Mouse (Mus musculus) retina, embryonic 14.5 days (tissue): ENCODE results near the gene Ldah.

Experiments used
- DNase-seq: peaks from one replicate; pipeline ENCODE4 v3.0.0-alpha.2; 2015; ENCODE audit warnings: low spot score

The Ldah gene

DNA sequence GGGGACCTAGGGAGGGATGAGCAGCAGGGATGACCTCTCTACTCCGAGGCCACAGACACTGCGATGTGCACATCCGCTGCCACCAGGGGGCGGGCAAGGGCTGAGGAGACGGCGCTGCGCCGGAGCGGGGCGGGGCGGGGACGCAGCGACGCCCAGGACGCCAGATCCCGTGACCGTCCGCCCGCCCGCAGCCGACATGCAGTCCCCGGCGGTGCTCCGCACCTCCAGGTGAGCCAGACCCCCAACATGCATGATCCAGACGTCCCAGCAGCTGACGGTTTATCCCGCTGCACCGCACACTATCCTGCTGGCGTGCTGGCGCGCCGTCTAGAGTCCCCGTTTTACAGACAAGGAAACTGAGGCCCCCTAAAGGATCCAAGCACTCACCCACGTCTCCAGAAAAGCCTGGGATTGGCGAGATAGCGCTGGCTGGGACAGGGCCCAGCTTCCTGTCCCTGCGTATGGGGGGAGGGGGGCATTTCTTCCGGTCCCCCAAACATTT, 105.4 kb downstream of the Ldah start, which contains the start of gene Hs1bp3:
Gene Hs1bp3 (plus strand): TSS at position 163 of the 502 bp plus-strand sequence.
- DNase-seq: peak; percentile 92

DNA sequence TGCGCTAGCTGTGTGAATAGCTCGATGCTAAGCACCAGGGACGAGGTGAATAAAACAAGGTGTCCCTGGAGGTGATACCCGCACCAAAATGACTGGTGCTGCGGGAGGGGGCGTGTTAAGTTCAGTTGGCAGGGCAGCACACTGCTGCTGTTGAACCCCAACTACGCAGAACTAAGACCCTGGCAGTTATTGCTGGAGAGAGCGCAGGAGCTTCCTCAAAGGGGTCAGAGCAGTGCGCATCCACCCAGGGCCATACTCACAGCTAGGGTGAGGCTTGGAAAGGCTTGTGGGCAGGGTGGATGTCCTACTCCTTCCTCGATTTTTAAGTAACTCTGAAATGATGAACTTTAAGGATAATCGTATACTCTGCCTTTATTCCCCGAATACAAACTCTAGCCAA, 105.9 kb downstream of the Ldah start:
- no peak for DNase-seq

DNA sequence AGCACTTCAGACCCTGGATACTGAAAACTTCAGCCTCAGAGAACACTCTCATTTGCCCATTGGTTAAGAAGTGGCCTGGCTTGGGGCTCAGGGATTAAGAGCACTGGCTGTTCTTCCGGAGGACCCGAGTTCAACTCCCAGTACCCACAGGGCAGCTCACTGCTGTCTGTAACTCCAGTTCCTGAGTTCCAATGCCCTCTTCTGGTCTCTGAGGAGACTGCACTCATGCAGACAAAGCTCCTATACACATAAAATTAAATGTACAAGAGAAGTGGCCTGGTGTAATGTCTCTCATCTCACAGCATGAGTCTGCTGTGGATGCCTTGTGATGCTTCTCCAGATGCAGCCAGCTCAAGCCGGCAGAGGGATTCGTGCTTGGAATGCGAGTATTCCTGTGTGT, 108.6 kb downstream of the Ldah start:
- no peak for DNase-seq

DNA sequence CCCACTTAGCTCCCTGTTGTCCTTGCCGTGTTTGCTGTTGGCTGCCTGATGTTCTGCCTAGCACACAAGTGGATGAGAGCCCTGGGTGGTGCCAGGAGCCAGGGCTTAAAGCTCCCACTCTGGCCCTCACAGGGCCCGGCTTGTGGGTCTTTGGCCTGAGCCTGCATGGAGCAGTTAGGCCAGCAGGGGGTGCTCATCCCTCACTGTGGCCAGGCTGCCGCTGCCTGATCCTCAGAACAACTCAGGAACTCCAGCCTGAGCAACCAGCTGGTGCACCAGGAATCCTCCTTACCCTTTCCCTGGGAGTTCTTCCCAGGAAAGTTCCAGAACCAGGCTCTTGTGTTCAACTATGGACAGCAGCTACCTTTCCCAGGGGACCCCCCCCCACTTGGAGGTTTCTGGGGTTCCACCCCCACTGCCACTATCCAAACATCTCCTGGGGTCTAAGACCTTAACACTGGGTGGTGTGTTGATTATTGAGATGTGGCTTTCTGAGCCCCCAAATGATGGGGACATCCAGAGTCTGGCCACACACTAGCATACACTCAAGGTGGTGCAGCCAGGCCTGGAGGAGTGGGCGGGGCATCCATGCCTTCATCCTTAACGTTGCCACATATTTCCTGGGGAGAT, 112.3 kb downstream of the Ldah start:
- peak; percentile 86 for DNase-seq

DNA sequence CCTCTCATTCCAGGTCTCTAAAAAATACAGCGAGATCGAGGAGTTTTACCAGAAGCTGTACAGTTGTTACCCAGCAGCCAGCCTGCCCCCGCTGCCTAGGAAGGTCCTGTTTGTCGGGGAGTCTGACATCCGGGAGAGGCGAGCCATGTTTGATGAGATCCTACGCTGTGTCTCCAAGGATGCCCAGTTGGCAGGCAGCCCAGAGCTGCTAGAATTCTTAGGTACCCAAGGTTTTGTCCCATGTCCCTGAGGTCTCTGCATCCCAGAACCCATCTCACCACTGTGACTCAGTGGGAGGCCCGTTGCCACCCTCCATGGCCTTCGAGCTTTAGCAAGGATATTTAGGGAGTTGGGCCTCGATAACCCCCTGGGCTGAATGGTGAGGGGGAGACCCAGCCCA, 113.6 kb downstream of the Ldah start:
- no peak for DNase-seq

DNA sequence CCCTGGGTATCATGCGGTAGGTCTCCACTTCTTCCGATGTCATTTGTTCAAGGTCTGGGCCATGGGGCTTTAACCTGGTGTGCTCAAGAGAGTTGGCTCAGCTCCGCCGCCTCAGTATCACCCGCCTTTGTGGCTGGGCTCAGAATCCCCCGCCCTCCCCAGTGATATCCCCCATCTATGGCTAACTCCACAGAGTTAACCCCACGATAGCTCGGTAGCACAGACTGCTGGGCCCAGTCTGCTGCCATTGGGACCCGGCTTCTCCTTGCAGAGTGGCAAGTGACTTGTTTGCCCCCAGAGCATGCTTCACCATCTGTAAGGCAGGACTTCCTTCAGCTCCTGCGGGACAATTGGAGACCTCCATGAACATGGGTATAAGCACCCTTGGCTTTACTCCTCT, 116.2 kb downstream of the Ldah start:
- no peak for DNase-seq

DNA sequence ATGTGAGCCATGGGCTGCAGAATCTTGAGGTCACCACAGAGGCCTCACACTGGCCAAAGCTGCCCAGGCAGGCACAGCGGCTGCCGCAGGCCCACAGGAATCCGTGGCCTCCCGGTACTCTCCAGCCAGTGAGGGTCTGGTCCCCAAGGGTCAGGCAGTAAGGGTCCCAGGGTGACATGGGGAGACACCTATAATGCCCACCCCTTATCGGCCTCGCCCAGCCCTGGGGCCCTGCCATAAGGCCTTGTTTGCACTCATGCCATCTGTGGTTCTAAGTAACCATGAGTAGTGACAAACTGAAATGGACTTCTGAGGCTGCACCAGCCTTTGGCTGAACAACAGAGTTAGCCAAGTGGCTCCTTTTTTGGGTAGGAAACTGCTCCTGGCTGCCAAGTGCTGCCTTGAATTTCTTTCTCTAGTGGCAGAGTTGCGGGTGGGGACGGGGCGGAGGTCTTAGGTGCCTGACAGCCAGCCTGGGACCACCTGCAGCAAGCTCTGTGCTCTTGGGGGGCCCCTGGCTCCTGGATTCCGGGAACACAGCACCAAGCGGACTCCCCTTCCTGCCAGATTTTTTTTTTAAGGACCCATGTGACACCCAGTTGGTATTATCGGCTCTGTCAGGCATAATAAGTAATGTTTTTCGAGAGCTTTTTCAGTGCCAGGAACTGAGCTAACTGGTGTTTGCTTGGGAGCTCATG, 117.5 kb downstream of the Ldah start:
- no peak for DNase-seq

DNA sequence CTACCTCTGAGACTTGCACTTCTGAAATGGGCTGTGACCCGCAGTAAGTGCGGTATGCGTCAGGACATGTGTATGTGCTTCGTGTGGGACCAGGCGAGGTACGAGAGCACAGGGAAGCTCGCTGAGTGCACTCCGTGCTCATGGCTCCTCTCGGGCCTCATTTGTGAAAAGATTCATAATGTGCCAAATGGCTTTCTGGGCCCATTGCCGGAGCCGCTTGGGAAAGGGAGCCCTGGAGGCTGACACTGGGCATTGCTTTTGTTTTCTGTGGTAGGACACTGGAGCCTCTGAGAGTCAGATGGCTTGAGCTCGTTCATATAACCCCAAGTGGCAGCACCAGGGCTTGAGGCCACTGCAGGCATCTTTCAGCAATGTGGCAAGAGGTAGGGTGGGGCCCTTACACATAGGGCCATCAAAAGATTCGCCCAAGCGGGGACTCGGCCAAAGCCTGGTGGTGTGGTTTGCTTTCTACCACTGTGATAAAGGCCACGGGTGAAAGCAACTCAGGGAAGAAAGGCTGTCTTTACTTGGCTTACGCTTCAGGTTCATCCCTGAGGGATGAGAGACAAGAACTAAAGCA, 118.1 kb downstream of the Ldah start:
- DNase-seq: no peak

DNA sequence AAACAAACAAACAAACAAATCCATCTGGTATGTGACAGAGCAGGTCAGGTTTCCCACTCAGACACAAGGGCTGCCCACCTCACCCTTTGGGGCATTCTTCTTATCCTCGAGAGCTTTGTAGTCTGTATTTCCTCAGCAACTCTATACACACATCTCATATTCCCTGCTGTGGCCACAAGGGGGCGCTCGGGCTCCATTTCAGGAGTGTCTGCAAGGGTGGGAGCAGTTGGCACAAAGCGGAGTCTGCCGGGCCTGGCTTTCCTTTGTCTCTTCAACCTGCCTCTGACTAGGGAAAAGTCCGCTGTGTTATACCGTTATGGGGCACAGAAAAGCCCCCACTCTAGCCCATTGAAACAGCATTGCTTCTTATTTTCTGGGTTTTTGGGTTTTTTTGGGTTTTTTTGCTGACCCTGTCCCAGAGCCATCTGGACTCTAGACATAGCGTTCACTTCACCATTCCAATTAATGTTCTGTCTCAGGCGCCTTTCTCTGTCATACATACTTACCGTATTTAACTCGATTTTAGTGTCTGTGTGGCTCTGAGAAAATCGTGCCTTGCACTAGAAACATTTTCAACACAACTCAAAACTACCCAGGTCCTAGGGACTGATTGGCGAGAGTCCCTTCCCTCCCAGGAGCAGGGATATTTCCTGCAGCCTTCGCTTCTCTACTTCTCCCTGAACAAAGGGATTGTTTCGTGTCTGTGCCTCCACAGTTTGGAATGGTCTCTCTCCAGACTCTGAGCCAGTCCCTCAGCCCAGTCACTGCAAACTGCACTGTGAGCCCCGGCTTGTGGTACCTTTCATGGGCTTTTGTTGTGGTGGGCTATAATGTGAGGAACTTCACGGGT, 119.1 kb downstream of the Ldah start:
- peak; percentile 95 for DNase-seq

DNA sequence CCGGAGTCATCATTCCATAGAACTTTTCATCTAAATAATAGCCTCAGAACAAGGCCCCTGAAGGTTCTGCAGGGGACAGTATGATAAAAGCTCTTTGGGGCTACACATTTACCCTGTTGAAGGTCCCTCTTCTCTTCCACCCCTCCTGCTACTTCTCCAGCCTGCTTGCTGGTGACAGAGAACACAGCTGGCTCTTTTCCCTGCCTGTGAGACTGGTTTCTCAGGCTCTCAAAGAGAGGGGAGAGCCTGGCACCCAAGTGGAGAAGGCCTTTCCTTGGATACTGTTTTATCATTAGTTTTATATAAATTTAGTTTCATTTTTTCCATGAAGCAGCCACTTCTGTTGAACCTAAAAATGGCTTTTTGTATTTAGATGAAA, 119.8 kb downstream of the Ldah start:
- no peak for DNase-seq

DNA sequence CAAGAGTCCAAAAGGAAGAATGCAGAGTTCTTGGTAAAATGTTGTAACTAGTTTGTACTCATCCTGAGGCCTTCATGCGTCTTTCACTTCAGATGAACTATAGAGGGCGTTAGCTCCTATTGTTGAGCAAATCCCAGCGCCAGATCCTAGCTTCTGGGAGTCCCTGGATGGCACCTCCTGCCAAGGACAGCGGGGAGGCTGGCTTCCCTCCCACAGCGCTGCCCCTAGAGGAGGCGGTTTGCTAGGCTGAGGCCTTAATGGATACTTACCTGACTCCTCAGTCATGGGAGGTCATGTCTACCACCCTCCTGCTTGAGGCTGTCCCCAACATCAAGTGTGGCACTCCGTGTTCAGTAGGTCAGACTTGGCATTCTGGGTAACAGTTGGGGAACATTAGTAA, 121.3 kb downstream of the Ldah start:
- DNase-seq: no peak

DNA sequence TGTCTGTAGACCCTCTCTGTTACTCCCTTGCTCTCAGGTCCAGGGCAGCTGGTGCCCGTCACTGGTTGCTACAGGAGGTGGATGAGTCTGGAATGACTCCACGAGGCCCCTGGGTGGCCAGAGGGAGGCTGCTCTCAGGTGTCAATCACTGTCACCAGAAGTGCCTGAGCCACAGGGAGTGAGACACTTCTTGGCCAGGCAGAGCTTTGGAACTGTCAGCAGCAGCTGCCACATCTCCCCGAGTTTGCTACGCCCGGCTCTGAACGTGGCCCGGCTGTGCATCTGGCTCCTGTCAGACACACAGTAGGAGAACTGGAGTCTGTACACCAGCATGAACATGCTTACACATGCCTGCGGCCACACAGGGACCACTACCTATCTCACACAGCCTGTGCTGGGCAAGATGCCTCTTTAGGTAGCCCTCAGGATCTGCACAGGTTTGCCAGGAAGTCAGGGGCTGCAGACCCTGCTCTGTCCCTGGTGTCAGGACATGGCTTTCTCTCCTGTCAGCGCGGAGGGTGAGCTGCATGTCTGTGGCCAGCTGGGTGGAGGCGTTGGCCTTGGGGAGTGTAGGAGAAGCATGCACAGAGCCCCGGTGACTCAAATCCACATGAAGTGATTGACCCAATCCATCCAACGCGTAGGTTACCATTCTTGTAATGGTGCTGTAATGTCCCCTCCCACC, 123.7 kb downstream of the Ldah start:
- no peak for DNase-seq

DNA sequence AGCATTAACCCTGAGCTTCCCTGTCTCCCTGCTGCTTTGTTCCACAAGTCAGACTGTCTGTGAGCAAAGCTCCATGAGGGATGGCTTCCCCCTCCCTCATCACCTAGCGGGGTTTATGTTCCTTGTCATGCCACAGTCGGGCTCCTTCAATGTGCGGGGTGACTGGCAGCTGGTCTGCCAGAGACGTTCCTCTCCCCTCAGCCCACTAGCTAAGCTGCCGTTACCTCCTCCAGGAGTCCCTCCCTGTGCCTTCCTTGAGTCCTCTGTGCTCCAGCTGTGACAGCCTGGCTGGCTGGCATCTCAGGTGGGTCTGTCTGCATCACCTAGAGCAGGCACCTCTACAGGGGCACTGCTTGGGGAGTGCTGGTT, 124.3 kb downstream of the Ldah start:
- DNase-seq: no peak

DNA sequence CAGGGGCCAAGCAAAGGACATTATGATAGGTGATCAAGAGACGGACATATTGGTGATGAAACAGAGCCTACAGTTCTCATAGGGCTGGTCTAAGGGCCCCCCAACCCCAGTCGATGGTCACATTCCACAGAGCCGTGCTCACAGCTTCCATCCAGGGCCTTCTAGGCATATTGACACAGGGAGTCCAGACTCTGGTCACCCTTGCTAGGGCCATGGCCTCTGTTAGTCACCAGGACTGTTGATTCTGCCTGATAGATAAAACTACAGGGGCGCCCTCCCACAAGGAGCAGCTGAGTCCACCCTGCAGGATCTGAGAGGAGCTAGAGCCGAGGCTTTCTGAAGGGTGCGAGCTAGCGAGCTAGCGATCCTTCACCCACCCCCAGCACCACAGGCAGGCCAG, 125.7 kb downstream of the Ldah start:
- DNase-seq: no peak

DNA sequence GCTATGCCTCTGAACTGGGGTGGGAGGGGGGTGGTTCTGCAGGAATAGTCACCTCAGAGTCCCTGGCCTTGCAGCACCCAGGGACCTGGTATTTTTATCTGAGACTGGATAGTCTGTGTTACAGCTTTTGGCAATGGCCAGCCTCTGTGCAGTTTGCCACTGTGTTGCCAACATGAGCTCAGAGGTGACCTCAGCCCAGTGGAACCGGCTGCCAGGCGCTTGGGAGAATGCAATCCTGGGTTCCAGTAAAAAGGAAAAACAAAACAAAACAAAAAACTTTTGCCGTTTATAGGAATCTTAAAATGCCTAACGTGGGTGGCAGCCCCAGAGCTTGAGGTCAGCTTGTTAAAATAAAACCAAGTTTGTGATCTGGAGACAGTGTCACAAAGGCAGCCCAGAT, 126.4 kb downstream of the Ldah start:
- no peak for DNase-seq
